Mouse (Mus musculus) midbrain, postnatal 0 days (tissue): ENCODE data around the gene Zfp740. TPM values are rescaled to one million over a fixed set of nuclear protein-coding genes. Genes with fewer than 3 reads are reported as not detected.
"Not testable (repeated sequence)": the region's sequence is repeated elsewhere in the genome, so short reads cannot be mapped to it uniquely, and the experiment has no call there.

Experiments used
- ATAC-seq: fragments of 200-750 bp; cut with Nextera tagmentation; 2 replicates; pipeline ENCODE4 v1.8.0; 2017; ENCODE audit warnings: moderate number of reproducible peaks, mild to moderate bottlenecking, moderate TSS enrichment, moderate library complexity; ENCODE audit not compliant: low FRiP score
- DNase-seq: peaks from one replicate; pipeline ENCODE4 v3.0.0-alpha.2; 2015; ENCODE audit warnings: low spot score
- H3K27ac ChIP-seq: fragments of 300-500 bp; sonication (generic); 2 replicates; pipeline ENCODE4 v1.5.1; 2014; ENCODE audit warnings: low read depth, mild to moderate bottlenecking, low read length, mixed read lengths
- H3K27me3 ChIP-seq: fragments of 300-500 bp; sonication (generic); 2 replicates; pipeline ENCODE4 v1.6.1; 2014; ENCODE audit warnings: low read length, control low read depth, mixed read lengths; ENCODE audit not compliant: insufficient read depth
- H3K36me3 ChIP-seq: fragments of 300-500 bp; sonication (generic); 2 replicates; pipeline ENCODE4 v1.6.1; 2014; ENCODE audit warnings: low read length, control low read depth, mixed read lengths; ENCODE audit not compliant: insufficient read depth
- H3K4me1 ChIP-seq: fragments of 300-500 bp; sonication (generic); 2 replicates; pipeline ENCODE4 v1.6.1; 2014; ENCODE audit warnings: mild to moderate bottlenecking, control low read depth, antibody characterized with exemption, low read length, mixed read lengths; ENCODE audit not compliant: insufficient read depth
- H3K4me2 ChIP-seq: fragments of 300-500 bp; sonication (generic); 2 replicates; pipeline ENCODE4 v1.6.1; 2014; ENCODE audit warnings: low read depth, mild to moderate bottlenecking, low read length, mixed read lengths; ENCODE audit not compliant: poor library complexity, severe bottlenecking
- H3K4me3 ChIP-seq: fragments of 300-500 bp; sonication (generic); 2 replicates; pipeline ENCODE4 v1.5.1; 2014; ENCODE audit warnings: low read depth, mild to moderate bottlenecking, low read length, moderate library complexity
- H3K9ac ChIP-seq: fragments of 300-500 bp; sonication (generic); replicated peaks from 2 replicates; pipeline ENCODE4 v1.6.1; 2014; ENCODE audit warnings: mild to moderate bottlenecking, low read length, moderate library complexity, mixed read lengths; ENCODE audit not compliant: poor library complexity, severe bottlenecking
- H3K9me3 ChIP-seq: fragments of 300-500 bp; sonication (generic); 2 replicates; pipeline ENCODE4 v1.6.1; 2016; ENCODE audit warnings: low read length, control low read depth
- CTCF ChIP-seq: IDR thresholded peaks from 2 replicates; pipeline ENCODE4 v1.5.1; 2016; ENCODE audit warnings: antibody characterized with exemption, mild to moderate bottlenecking
- WGBS: fragments of 180-500 bp; shearing (Covaris S2); extraction: QIAGEN DNeasy Blood & Tissue Kit; methylation state at CpG from one replicate; pipeline ENCODE4 v1.1.7; 2014; 5-methylcytosine and 5-hydroxymethylcytosine counted together
- polyA plus RNA-seq: library from polyadenylated mRNA; unstranded; fragments of >200 nt; fragmentation: Nextera tagmentation; extraction: Ambion mirVana; gene quantifications from 2 replicates; pipeline ENCODE4 v1.2.1, GENCODE M21; 2015
- total RNA-seq: library from RNA; depleted of rRNA; stranded (reverse); fragments of >200 nt; gene quantifications from 2 replicates; pipeline ENCODE4 v1.2.3, GENCODE M21; 2014; rRNA removed

Zfp740 gene
- total RNA-seq (42.9 and 57.7 TPM in 2 replicates), polyA plus RNA-seq (25.1 and 27.6 TPM in 2 replicates)

- H3K9me3 ChIP-seq = no peaks in the 10 kb centered on the region
- H3K4me2 ChIP-seq = peak within 1 kb of the TSS; percentile 69
- peak within 1 kb of the TSS; percentile 99 for H3K27ac ChIP-seq
- WGBS = 3% methylated on average over 50 of the region's 68 CpGs
- peaks cover 11% of the 10 kb centered on the region; the same call in 1 of the 2 replicates for H3K36me3 ChIP-seq
- H3K4me1 ChIP-seq = peaks cover 13% of the 10 kb centered on the region; the same call in 1 of the 2 replicates
- DNase-seq (peak; percentile 96), ATAC-seq (peak; percentile 96)
- peak within 1 kb of the TSS; percentile 88 for H3K9ac ChIP-seq
- TF ChIP-seq CTCF = no peak
- H3K27me3 ChIP-seq = no peaks in the 10 kb centered on the region
- peak within 1 kb of the TSS; percentile 81 for H3K4me3 ChIP-seq
Observed at GRCm38 (mm10) chr15:102202971-102203834, at the start of gene Zfp740. Gene Zfp740, plus strand, starts transcription at chr15:102203249.

GRCm38 (mm10) chr15:102155006-102155405 lies 48.0 kb upstream of the Zfp740 start:
- ATAC-seq, H3K36me3 ChIP-seq, H3K9ac ChIP-seq, H3K4me2 ChIP-seq, H3K27me3 ChIP-seq, H3K4me1 ChIP-seq, DNase-seq, H3K4me3 ChIP-seq, H3K9me3 ChIP-seq, H3K27ac ChIP-seq: not testable (repeated sequence)
- 93% methylated on average over 6 of the region's 6 CpGs for WGBS
- peak; percentile 20; the same call in 1 of the 2 replicates for TF ChIP-seq CTCF

GRCm38 (mm10) chr15:102156836-102157235 lies 46.2 kb upstream of the Zfp740 start:
- H3K27ac ChIP-seq = no peak overlapping the region
- 22% methylated on average over 20 of the region's 20 CpGs for WGBS

GRCm38 (mm10) chr15:102160415-102161060 lies 42.5 kb upstream of the Zfp740 start:
- no peak for ATAC-seq
- H3K9me3 ChIP-seq = no peaks in the 10 kb centered on the region
- 66% methylated on average over 25 of the region's 27 CpGs for WGBS
- no peak overlapping the region for H3K4me2 ChIP-seq
- H3K27ac ChIP-seq = no peak overlapping the region
- H3K4me1 ChIP-seq = peaks cover 6% of the 10 kb centered on the region; the same call in 1 of the 2 replicates
- H3K4me3 ChIP-seq = no peak overlapping the region
- no peaks in the 10 kb centered on the region for H3K27me3 ChIP-seq
- no peak for TF ChIP-seq CTCF
- no peaks in the 10 kb centered on the region for H3K36me3 ChIP-seq
- no peak for DNase-seq
- no peak overlapping the region for H3K9ac ChIP-seq

More at GRCm38 (mm10) chr15:102156836-102157235, 46.2 kb upstream of the Zfp740 start:
- peak; percentile 31; the same call in 1 of the 2 replicates for ATAC-seq
- Histone ChIP-seq H3K4me1 (peaks cover 6% of the 10 kb centered on the region; the same call in 1 of the 2 replicates), H3K27me3 (no peaks in the 10 kb centered on the region), H3K4me3 (no peak overlapping the region), H3K9ac (no peak overlapping the region), H3K9me3 (no peaks in the 10 kb centered on the region), H3K4me2 (no peak overlapping the region), H3K36me3 (no peaks in the 10 kb centered on the region)
- TF ChIP-seq CTCF = 0 out of 2 replicates have a peak, but pooled peaks have one; percentile 7
- DNase-seq = peak; percentile 55

- WGBS = 52% methylated on average over 3 of the region's 3 CpGs
- Histone ChIP-seq H3K27ac (no peak overlapping the region), H3K36me3 (no peaks in the 10 kb centered on the region), H3K4me1 (no peaks in the 10 kb centered on the region), H3K4me2 (no peak overlapping the region), H3K9me3 (no peaks in the 10 kb centered on the region), H3K27me3 (no peaks in the 10 kb centered on the region), H3K4me3 (no peak overlapping the region), H3K9ac (no peak overlapping the region)
- no peak for DNase-seq
- no peak for ATAC-seq
- TF ChIP-seq CTCF = peak; percentile 13; the same call in 1 of the 2 replicates
Observed at GRCm38 (mm10) chr15:102163900-102164693, 39.0 kb upstream of the Zfp740 start.
